Mouse (Mus musculus): Measurements from ENCODE around the gene Rab3b.

- TF ChIP-seq CTCF (IDR thresholded peaks at IDR 0.05; ENCODE audit: low read depth) (peak; percentile 98), EP300 (IDR thresholded peaks at IDR 0.05; ENCODE audit: low read depth) (no peak)
Measured at GRCm38 (mm10) chr4:108869730-108870374, 9.0 kb upstream of the Rab3b start.
